Mouse (Mus musculus) forebrain, embryonic 12.5 days (tissue): ENCODE measurements around the gene Atg9b. TPM values are rescaled to one million over a fixed set of nuclear protein-coding genes. Genes with fewer than 3 reads are reported as not detected.

ENCODE experiments used
- ATAC-seq: fragments of 200-750 bp; cut with Nextera tagmentation; 2 replicates; pipeline ENCODE4 v1.8.0; 2017; ENCODE audit warnings: moderate TSS enrichment; ENCODE audit not compliant: low FRiP score
- H3K27ac ChIP-seq: fragments of 300-500 bp; sonication (generic); 2 replicates; pipeline ENCODE4 v1.5.1; 2016; ENCODE audit warnings: mild to moderate bottlenecking
- H3K27me3 ChIP-seq: fragments of 300-500 bp; sonication (generic); 2 replicates; pipeline ENCODE4 v1.6.1; 2016; ENCODE audit warnings: mild to moderate bottlenecking
- H3K36me3 ChIP-seq: fragments of 300-500 bp; sonication (generic); replicated peaks from 2 replicates; pipeline ENCODE4 v1.6.1; 2016; ENCODE audit warnings: mild to moderate bottlenecking
- H3K4me1 ChIP-seq: fragments of 300-500 bp; sonication (generic); 2 replicates; pipeline ENCODE4 v1.6.1; 2016
- H3K4me2 ChIP-seq: fragments of 300-500 bp; sonication (generic); 2 replicates; pipeline ENCODE4 v1.6.1; 2016; ENCODE audit warnings: mild to moderate bottlenecking, moderate library complexity
- H3K4me3 ChIP-seq: fragments of 300-500 bp; sonication (generic); replicated peaks from 2 replicates; pipeline ENCODE4 v1.5.1; 2016; ENCODE audit warnings: mild to moderate bottlenecking
- H3K9ac ChIP-seq: fragments of 300-500 bp; sonication (generic); 2 replicates; pipeline ENCODE4 v1.6.1; 2016; ENCODE audit warnings: mild to moderate bottlenecking
- H3K9me3 ChIP-seq: fragments of 300-500 bp; sonication (generic); 2 replicates; pipeline ENCODE4 v1.6.1; 2016
- WGBS: fragments of 180-500 bp; shearing (Covaris S2); methylation state at CpG from one replicate; pipeline ENCODE4 v1.1.7; 2016; 5-methylcytosine and 5-hydroxymethylcytosine counted together
- polyA plus RNA-seq: library from polyadenylated mRNA; unstranded; fragments of >200 nt; fragmentation: Nextera tagmentation; extraction: Ambion mirVana; gene quantifications from 2 replicates; pipeline ENCODE4 v1.2.1, GENCODE M21; 2016

Atg9b gene
- polyA plus RNA-seq, 1 experiment from 2014 or later = 0.34 TPM

DNA sequence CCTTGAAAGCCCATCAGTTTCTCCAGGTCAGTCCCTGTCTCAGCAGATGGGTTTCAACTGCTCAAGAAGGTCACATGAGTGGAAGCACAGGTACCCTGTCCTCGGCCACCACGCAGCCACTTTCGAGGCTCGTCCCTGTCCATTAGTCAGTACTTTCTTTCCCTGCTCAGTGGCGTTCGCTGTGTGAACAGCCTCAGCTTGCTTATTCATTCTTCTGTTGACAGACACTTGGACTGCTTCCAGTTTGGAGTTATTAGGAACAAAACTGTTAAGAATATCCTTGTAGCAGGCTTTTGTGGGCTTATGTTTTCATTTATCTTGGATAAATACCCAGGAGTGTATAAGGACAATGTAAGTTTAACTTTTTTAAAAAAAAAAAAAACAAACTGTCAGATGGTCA is 17.7 kb downstream of the Atg9b start:
- no peaks in the 10 kb centered on the region; the same call in 1 of the 2 replicates for H3K27me3 ChIP-seq
- no peak for ATAC-seq
- H3K4me1 ChIP-seq = peaks cover 6% of the 10 kb centered on the region
- H3K36me3 ChIP-seq = no peaks in the 10 kb centered on the region
- no peak overlapping the region for H3K4me3 ChIP-seq
- no peak overlapping the region for H3K9ac ChIP-seq
- no peaks in the 10 kb centered on the region for H3K9me3 ChIP-seq
- WGBS = 53% methylated on average over 6 of the region's 6 CpGs
- no peak overlapping the region for H3K27ac ChIP-seq
- H3K4me2 ChIP-seq = no peak overlapping the region

DNA sequence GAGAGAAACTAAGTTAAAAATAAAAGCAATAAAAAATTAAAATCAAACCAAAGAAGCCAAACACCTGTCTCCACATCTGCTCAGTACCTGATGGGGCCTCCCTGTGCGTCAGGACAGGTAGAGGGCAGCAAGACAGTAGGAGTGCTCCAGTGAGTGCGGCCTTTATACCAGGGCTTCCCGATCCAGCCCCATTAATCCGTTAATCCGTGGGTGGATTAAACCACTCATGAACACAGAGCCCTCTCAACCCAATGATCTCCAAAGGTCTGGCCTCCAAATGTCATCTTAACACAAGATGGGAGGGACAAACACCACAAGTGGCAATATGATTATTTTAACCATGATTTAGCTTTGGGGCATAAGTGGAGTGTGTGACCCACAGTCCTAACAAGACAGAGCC is 18.1 kb downstream of the Atg9b start:
- Histone ChIP-seq H3K27ac (no peak overlapping the region), H3K4me2 (no peak overlapping the region), H3K27me3 (no peaks in the 10 kb centered on the region; the same call in 1 of the 2 replicates), H3K4me1 (peaks cover 6% of the 10 kb centered on the region), H3K9me3 (no peaks in the 10 kb centered on the region), H3K9ac (no peak overlapping the region), H3K36me3 (no peaks in the 10 kb centered on the region), H3K4me3 (no peak overlapping the region)
- WGBS = 66% methylated on average over 5 of the region's 5 CpGs
- ATAC-seq = no peak

DNA sequence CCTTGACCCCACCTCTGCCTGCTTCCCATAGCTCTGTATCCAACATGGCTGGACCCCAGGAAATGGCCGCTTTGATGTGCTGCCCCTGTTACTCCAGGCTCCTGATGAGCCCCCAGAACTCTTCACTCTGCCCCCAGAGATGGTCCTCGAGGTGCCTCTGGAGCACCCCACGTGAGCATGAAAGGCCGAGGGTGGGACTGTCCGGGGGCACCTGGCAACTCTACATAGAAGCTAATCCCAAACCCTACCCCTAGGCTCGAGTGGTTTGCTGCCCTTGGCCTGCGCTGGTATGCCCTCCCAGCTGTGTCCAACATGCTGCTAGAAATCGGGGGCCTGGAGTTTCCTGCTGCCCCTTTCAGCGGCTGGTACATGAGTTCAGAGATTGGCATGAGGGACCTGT is 22.2 kb downstream of the Atg9b start:
- Histone ChIP-seq H3K9ac (no peak overlapping the region), H3K9me3 (no peaks in the 10 kb centered on the region), H3K36me3 (no peaks in the 10 kb centered on the region), H3K4me2 (no peak overlapping the region), H3K27me3 (0 out of 2 replicates have a peak, but pooled peaks cover 2% of the 10 kb centered on the region), H3K4me3 (no peak overlapping the region), H3K4me1 (peaks cover 6% of the 10 kb centered on the region), H3K27ac (no peak overlapping the region)
- no peak for ATAC-seq
- 84% methylated on average over 9 of the region's 9 CpGs for WGBS

DNA sequence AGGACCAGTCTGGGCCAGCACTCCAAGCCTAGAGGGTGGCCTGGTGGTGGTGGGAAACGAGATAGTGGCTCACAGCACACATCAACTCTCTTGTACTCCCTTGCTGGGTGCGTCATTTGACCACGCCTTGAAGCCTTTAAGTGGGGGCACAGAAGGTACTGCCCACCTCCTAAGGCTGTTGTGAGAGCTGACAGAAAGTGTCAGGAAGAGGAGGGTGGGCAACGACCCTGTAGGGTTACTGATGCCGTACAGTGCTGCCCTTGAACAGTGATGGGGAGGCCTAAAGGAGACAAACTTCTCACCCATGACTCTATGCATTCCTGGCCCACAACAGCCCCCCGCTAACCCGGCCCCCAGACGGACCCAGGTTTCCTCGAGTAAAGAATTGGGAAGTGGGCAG is 25.5 kb downstream of the Atg9b start:
- H3K4me3 ChIP-seq = no peak overlapping the region
- 88% methylated on average over 9 of the region's 9 CpGs for WGBS
- no peaks in the 10 kb centered on the region for H3K9me3 ChIP-seq
- H3K4me1 ChIP-seq = peaks cover 3% of the 10 kb centered on the region; the same call in 1 of the 2 replicates
- H3K27ac ChIP-seq = no peak overlapping the region
- no peak overlapping the region for H3K9ac ChIP-seq
- 0 out of 2 replicates have a peak, but pooled peaks cover 2% of the 10 kb centered on the region for H3K27me3 ChIP-seq
- no peak overlapping the region for H3K4me2 ChIP-seq
- no peaks in the 10 kb centered on the region for H3K36me3 ChIP-seq
- ATAC-seq = no peak

DNA sequence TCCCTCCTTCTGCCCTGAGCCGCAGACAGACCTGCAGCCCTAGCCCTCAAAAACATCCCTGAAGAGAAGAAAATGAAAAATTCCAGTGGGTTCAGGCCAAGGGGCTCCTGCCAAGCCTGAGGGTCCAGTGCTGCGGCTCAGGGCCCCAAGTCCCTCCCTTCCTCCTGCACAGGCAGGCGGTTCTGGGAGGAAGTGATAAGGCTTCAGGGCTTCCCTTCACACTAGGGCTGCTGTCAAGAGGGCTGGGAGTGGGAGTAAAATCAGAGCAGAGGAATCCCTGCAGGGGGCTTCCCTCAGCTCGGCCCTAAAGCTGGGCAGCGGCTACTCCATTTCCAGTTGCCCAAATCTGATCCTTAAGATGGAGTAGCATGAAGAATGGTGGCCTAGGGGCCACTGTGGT is 26.4 kb downstream of the Atg9b start:
- no peak for ATAC-seq
- 50% methylated on average over 5 of the region's 5 CpGs for WGBS
- Histone ChIP-seq H3K27me3 (0 out of 2 replicates have a peak, but pooled peaks cover 2% of the 10 kb centered on the region), H3K4me2 (no peak overlapping the region), H3K9me3 (no peaks in the 10 kb centered on the region), H3K27ac (no peak overlapping the region), H3K4me3 (no peak overlapping the region), H3K9ac (no peak overlapping the region), H3K36me3 (no peaks in the 10 kb centered on the region), H3K4me1 (peaks cover 8% of the 10 kb centered on the region)

DNA sequence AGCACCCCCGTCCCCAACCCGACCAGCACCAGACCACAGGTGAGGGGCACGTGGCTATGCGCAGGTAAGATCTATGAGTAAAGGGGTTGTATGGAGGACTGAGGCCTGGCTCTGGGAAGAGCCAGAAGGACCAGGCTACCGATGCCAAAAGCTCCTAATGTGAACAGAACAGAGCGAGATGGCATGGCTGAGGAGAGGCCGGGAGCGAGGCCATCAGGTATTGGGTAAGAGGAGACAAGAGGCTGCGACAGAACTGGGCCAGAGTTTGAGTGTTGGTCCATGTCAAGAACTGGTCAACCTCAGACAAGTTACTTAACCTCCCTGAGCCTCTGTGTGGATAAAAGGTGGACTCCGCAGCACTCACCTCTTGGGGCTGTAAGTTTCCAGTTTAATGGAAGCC is 27.0 kb downstream of the Atg9b start:
- 86% methylated on average over 10 of the region's 10 CpGs for WGBS
- no peak overlapping the region for H3K27ac ChIP-seq

DNA sequence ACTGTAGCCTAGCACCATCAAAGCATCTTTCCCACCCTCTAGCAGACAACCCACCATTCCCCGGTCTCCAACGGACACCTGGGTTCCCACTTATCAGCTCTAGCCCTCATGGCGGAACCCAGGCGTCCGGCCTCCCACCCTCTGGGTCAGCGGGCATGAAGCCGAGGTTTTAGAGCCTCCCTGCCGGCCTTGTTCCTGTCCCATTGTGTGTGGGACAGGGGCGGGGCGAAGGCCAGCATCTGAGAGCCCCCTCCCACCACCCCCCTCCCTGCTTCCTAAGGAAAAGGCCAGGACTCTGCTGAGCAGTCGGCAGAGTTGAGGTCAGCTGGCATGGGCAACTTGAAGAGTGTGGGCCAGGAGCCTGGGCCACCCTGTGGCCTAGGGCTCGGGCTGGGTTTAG is 27.4 kb downstream of the Atg9b start, which contains the start of gene Nos3:
Nos3 (plus strand) TSS at position 303 of the 400 bp plus-strand sequence.
- H3K9ac ChIP-seq = no peak within 1 kb of the TSS
- H3K36me3 ChIP-seq = no peaks in the 10 kb centered on the region
- H3K4me2 ChIP-seq = no peak within 1 kb of the TSS
- ATAC-seq = no peak
- H3K4me3 ChIP-seq = no peak within 1 kb of the TSS
- 0 out of 2 replicates have a peak, but pooled peaks cover 2% of the 10 kb centered on the region for H3K27me3 ChIP-seq
- peaks cover 8% of the 10 kb centered on the region for H3K4me1 ChIP-seq
- WGBS = 34% methylated on average over 12 of the region's 12 CpGs
- H3K27ac ChIP-seq = no peak within 1 kb of the TSS
- H3K9me3 ChIP-seq = no peaks in the 10 kb centered on the region

More for the DNA sequence above, 27.0 kb downstream of the Atg9b start:
- Histone ChIP-seq H3K27me3 (0 out of 2 replicates have a peak, but pooled peaks cover 2% of the 10 kb centered on the region), H3K36me3 (no peaks in the 10 kb centered on the region), H3K4me3 (no peak overlapping the region), H3K9me3 (no peaks in the 10 kb centered on the region), H3K4me2 (no peak overlapping the region), H3K4me1 (peaks cover 8% of the 10 kb centered on the region), H3K9ac (no peak overlapping the region)
- no peak for ATAC-seq

DNA sequence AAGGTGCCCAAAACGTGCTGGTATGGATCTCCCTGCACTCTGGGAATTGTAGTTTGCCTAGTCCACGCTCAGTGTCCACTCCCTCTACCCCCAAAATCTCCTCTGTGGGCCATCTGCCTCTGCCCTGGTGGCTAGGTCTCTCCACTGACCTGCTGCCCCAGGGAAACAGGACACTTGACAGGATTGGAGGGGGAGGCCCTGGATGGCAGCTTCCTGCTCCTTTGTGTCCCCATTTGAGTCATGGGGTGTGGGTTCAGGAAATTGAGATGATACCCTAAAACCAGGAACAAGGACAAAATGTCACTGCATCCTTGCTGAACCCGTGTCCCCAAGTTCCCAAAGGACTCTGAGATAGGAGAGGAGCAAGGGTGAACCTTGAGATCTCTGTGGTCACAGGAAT is 27.9 kb downstream of the Atg9b start:
- no peak overlapping the region for H3K4me3 ChIP-seq
- 0 out of 2 replicates have a peak, but pooled peaks cover 2% of the 10 kb centered on the region for H3K27me3 ChIP-seq
- no peak overlapping the region for H3K4me2 ChIP-seq
- no peaks in the 10 kb centered on the region for H3K36me3 ChIP-seq
- 57% methylated on average over 3 of the region's 3 CpGs for WGBS
- no peak overlapping the region for H3K27ac ChIP-seq
- no peaks in the 10 kb centered on the region for H3K9me3 ChIP-seq
- peaks cover 8% of the 10 kb centered on the region for H3K4me1 ChIP-seq
- no peak for ATAC-seq
- H3K9ac ChIP-seq = no peak overlapping the region

DNA sequence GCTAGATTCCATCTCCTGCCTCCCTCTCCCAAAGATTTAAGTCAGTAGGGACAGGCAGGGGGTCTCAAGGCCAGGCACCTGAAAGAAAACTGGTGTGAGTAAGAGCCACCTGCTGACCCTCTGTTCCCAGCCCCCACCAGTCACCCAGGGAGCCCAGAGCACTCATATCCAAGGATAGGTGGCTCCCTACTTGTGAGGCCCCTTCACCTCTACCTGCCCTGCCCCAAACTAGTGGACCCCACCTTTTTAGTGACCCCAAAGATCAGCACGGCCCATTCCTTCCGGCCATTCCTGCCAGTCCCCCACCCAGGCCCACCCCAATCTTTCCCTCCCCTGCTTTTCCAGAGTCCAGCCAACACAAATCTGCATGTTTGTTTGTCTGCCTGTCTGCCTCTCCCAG is 28.5 kb downstream of the Atg9b start:
- Histone ChIP-seq H3K9me3 (no peaks in the 10 kb centered on the region), H3K27me3 (peaks cover 2% of the 10 kb centered on the region; the same call in 1 of the 2 replicates), H3K4me1 (peaks cover 8% of the 10 kb centered on the region), H3K9ac (no peak overlapping the region), H3K36me3 (no peaks in the 10 kb centered on the region), H3K27ac (no peak overlapping the region), H3K4me3 (no peak overlapping the region), H3K4me2 (no peak overlapping the region)
- 86% methylated on average over 2 of the region's 2 CpGs for WGBS
- ATAC-seq = no peak

DNA sequence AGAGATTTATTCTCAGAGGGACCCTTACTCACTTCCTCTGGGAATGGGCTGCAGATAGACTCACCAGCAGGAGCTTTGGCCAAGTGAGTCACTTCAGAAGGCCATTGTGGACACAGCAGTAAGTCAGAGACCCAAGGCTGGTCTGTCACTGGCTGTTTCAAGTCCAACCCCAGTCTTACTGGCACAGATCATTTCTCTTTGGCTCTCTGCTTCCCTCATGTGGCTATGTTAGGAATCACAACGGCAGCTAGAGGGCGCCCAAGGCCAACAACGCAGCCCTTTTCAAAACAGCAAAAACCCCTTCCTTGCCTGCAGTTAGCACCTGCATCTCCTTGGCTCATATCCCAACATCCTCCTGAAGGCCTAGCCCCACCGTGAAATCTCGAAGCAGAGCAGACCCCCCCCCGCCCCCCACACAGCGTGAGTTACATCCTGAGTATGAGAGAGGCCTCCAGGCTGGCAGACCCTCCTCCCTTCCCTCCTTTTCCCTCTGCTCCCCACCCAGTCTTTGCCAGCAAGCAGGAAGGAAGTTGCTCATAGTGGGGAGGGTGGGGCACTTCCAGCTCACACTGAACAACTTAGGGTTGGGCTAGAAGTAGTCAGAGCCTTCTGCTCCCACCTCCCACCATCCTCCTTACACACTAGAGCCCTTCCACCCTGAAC is 31.0 kb downstream of the Atg9b start:
- H3K36me3 ChIP-seq = no peaks in the 10 kb centered on the region

DNA sequence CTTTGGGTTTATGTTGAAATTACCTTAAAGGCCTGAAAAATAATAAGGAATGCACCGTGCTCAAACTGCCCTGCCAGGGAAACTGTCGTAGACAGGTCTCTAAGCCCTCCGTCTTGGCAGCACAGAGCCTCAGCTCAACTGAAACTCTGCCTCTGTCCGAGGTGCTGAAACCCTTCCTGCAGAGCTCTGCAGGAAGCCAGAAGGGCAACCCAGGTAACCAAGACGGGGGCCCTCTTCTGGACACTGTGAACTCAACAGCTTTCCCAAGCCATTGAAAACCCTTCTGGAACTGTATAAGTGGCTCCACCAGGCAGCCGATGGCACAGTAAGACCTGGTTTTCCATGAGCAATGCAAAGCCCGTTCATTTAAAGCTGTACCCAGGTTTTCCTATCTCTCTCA is 34.5 kb downstream of the Atg9b start:
- Histone ChIP-seq H3K9me3 (no peaks in the 10 kb centered on the region), H3K27ac (no peak overlapping the region), H3K27me3 (peaks cover 20% of the 10 kb centered on the region), H3K4me2 (no peak overlapping the region), H3K4me1 (peaks cover 24% of the 10 kb centered on the region), H3K9ac (no peak overlapping the region), H3K36me3 (no peaks in the 10 kb centered on the region), H3K4me3 (no peak overlapping the region)
- WGBS = 13% methylated on average over 7 of the region's 7 CpGs
- ATAC-seq = no peak

More for the DNA sequence above, 31.0 kb downstream of the Atg9b start:
- Histone ChIP-seq H3K4me1 (peaks cover 8% of the 10 kb centered on the region), H3K4me2 (no peak overlapping the region), H3K27ac (no peak overlapping the region), H3K27me3 (no peaks in the 10 kb centered on the region; the same call in 1 of the 2 replicates), H3K9me3 (no peaks in the 10 kb centered on the region), H3K9ac (no peak overlapping the region), H3K4me3 (no peak overlapping the region)
- ATAC-seq = peak; percentile 71
- 3% methylated on average over 7 of the region's 7 CpGs for WGBS

DNA sequence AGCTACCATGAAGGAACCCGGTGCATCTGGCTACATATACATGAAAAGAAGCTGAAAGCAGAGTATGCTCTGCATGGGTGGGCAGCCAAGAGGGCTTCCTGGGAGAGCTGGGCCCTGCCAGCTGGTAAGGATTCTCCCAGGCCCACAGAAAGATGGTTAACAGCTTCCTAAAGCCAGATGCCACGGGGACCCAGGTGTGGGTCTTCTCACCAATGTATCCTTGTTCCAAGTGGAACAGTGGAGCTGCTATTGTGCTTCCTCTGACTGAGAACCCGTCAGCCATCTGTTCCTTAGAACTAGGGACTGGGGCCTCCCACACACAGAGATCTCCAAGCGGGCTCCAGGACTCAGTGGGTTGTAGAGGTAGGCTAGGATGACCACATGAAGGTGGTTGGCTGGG is 35.2 kb downstream of the Atg9b start:
- H3K9ac ChIP-seq = no peak overlapping the region
- H3K27me3 ChIP-seq = peaks cover 22% of the 10 kb centered on the region
- no peak for ATAC-seq
- peaks cover 31% of the 10 kb centered on the region for H3K4me1 ChIP-seq
- no peaks in the 10 kb centered on the region for H3K9me3 ChIP-seq
- no peak overlapping the region for H3K27ac ChIP-seq
- WGBS = 56% methylated on average over 4 of the region's 4 CpGs
- no peak overlapping the region for H3K4me2 ChIP-seq
- H3K4me3 ChIP-seq = no peak overlapping the region
- H3K36me3 ChIP-seq = no peaks in the 10 kb centered on the region

DNA sequence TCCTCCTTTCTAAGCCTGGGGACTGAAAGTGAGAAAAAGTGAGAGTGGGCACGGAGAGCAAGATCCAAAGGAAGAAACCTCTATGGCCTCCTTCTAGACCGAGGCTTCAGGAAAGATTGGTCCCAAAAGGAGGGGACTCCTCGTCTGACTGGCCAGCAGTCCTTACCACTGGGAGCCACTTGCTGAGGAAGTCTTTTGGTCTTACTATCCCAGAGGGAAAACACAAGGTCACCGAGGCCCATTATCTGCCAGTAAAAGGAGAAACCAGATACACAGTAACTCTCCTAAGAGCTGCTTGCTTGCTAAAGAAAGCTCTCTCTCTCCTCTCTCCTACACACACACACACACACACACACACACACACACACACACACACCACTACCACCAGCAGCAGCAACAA is 38.6 kb downstream of the Atg9b start:
- H3K27me3 ChIP-seq = peaks cover 49% of the 10 kb centered on the region
- WGBS = 33% methylated on average over 4 of the region's 4 CpGs

More for the DNA sequence above, 38.6 kb downstream of the Atg9b start:
- no peak for ATAC-seq
- Histone ChIP-seq H3K4me3 (no peak overlapping the region), H3K9ac (no peak overlapping the region), H3K36me3 (no peaks in the 10 kb centered on the region), H3K4me1 (peaks cover 54% of the 10 kb centered on the region), H3K9me3 (no peaks in the 10 kb centered on the region), H3K27ac (peak overlapping the region; percentile 96), H3K4me2 (no peak overlapping the region)
